Mouse (Mus musculus): Measurements from ENCODE around the gene Gm20837.
"Not testable (repeated sequence)": the region's sequence is repeated elsewhere in the genome, so short reads cannot be mapped to it uniquely, and the experiment has no call there.

Gm20837 gene

GRCm38 (mm10) chrY:90400948-90401347 lies at the start of gene Gm20837:
Gene Gm20837, plus strand, starts transcription at chrY:90401248.
- DNase-seq, result not testable (repeated sequence)
